Mouse (Mus musculus): Measurements from ENCODE around the gene Nin. TPM values are rescaled to one million over a fixed set of nuclear protein-coding genes. Genes with fewer than 3 reads are reported as not detected.
A peak's percentile ranks its signal among the peaks of the same experiment; 100 is the strongest.

Gene Nin
- total and polyA plus RNA-seq, 3 experiments = 48.4 to 49.1 TPM; not detected in 1

GRCm38 (mm10) chr12:70083737-70084136, 29.8 kb downstream of the Nin start:
- Histone ChIP-seq H3K9me3 (replicated peaks; ENCODE audit: insufficient read depth, low read length) (no peaks in the 10 kb centered on the region), H3K79me2 (ENCODE audit: control insufficient read depth, insufficient read depth, low read length, poor library complexity) (no peaks in the 10 kb centered on the region), H3K4me3 (ENCODE audit: control insufficient read depth in 1 of 2, insufficient read depth in 1 of 2, low read depth in 2 of 2, low read length in 2 of 2) (no peak overlapping the region), H3K36me3 (ENCODE audit: control insufficient read depth in 1 of 2, insufficient read depth in 2 of 2, low read length in 2 of 2) (peaks cover 0 to 5% of the 10 kb centered on the region in 2 experiments; a peak in 1 of 4 replicates), H3K27me3 (ENCODE audit: control insufficient read depth in 1 of 2, insufficient read depth in 2 of 2, low read length in 2 of 2) (no peaks in the 10 kb centered on the region), H3K4me1 (ENCODE audit: control insufficient read depth in 1 of 2, insufficient read depth in 2 of 2, low read length in 2 of 2) (no peaks in the 10 kb centered on the region), H3K9ac (ENCODE audit: control insufficient read depth, low read depth, low read length, poor library complexity, severe bottlenecking) (no peak overlapping the region), H3K27ac (ENCODE audit: control insufficient read depth, low read depth, low read length) (no peak overlapping the region)
- no peak for TF ChIP-seq ELF1 (IDR thresholded peaks at IDR 0.05; ENCODE audit: low read depth, low read length)
- no peak for TF ChIP-seq POLR2AphosphoS2 (IDR thresholded peaks at IDR 0.05; ENCODE audit: low read length)
- no peak for TF ChIP-seq MYC (IDR thresholded peaks at IDR 0.05; ENCODE audit: low read depth, low read length)
- TF ChIP-seq ZNF384 (IDR thresholded peaks at IDR 0.05; ENCODE audit: low read depth, low read length) = peak; percentile 54
- no peak for TF ChIP-seq TAL1 (IDR thresholded peaks at IDR 0.05; ENCODE audit: low read length)
- TF ChIP-seq JUND (IDR thresholded peaks at IDR 0.05; ENCODE audit: low read depth, low read length) = no peak
- TF ChIP-seq ZKSCAN1 (IDR thresholded peaks at IDR 0.05; ENCODE audit: low read depth, low read length) = no peak
- no peak for TF ChIP-seq MAFK (IDR thresholded peaks at IDR 0.05; ENCODE audit: borderline replicate concordance, low read depth, low read length)
- TF ChIP-seq BHLHE40 (IDR thresholded peaks at IDR 0.05; ENCODE audit: borderline replicate concordance, low read depth, low read length) = no peak
- peak in 2 of 3 experiments; percentile 11 to 23; a peak in 1 of 6 replicates for TF ChIP-seq CTCF (IDR thresholded peaks at IDR 0.05 in 2 of 3, conservative IDR thresholded peaks at IDR 0.05 in 1 of 3; ENCODE audit: control insufficient read depth in 1 of 3, insufficient read depth in 1 of 3, low read depth in 2 of 3, low read length in 3 of 3, poor library complexity in 1 of 3, severe bottlenecking in 1 of 3)
- TF ChIP-seq SIN3A (IDR thresholded peaks at IDR 0.05; ENCODE audit: low read length) = no peak
- no peak for TF ChIP-seq MAZ (IDR thresholded peaks at IDR 0.05; ENCODE audit: low read depth, low read length)
- TF ChIP-seq TBP (IDR thresholded peaks at IDR 0.05; ENCODE audit: low read depth, low read length) = no peak
- TF ChIP-seq MXI1 (IDR thresholded peaks at IDR 0.05; ENCODE audit: low read depth, low read length) = no peak
- no peak for TF ChIP-seq MYB (IDR thresholded peaks at IDR 0.05; ENCODE audit: low read depth, low read length)
- TF ChIP-seq ETS1 (IDR thresholded peaks at IDR 0.05; ENCODE audit: low read depth, low read length) = no peak
- peak; percentile 27 for TF ChIP-seq RAD21 (IDR thresholded peaks at IDR 0.05; ENCODE audit: low read depth, low read length)
- TF ChIP-seq E2F4 (IDR thresholded peaks at IDR 0.05; ENCODE audit: borderline replicate concordance, low read depth, low read length) = no peak
- TF ChIP-seq UBTF (IDR thresholded peaks at IDR 0.05; ENCODE audit: borderline replicate concordance, insufficient read depth, low read depth, low read length) = no peak
- TF ChIP-seq NELFE (IDR thresholded peaks at IDR 0.05; ENCODE audit: low read depth, low read length) = no peak
- peak; percentile 29 for TF ChIP-seq SMC3 (IDR thresholded peaks at IDR 0.05; ENCODE audit: low read depth, low read length)
- no peak for TF ChIP-seq TCF12 (IDR thresholded peaks at IDR 0.05; ENCODE audit: low read depth, low read length)
- no peak for DNase-seq (ENCODE audit: low read depth, low spot score)

Data from MEL (cell line).